Mouse (Mus musculus): Measurements from ENCODE around the gene Enpp1. TPM values are rescaled to one million over a fixed set of nuclear protein-coding genes. Genes with fewer than 3 reads are reported as not detected.

The Enpp1 gene
- total RNA-seq, 2 experiments from 2014 or later: 3.7 to 4.9 TPM

GRCm38 (mm10) chr10:24645169-24645568 is 66.8 kb downstream of the Enpp1 start:
- intact Hi-C loops (cut with DNase I): no loop called here
- TF ChIP-seq CTCF (IDR thresholded peaks at IDR 0.05): no peak
- Histone ChIP-seq H3K27ac (no peak overlapping the region), H3K4me3 (no peak overlapping the region)
- DNase-seq (ENCODE audit: extremely low spot score in 1 of 2, low spot score in 2 of 2): no peak

- Histone ChIP-seq H3K27ac (no peak overlapping the region), H3K4me3 (no peak overlapping the region)
- DNase-seq (ENCODE audit: extremely low spot score in 1 of 2, low spot score in 2 of 2): no peak
- intact Hi-C loops (cut with DNase I): no loop called here
- no peak for TF ChIP-seq CTCF (IDR thresholded peaks at IDR 0.05)
Observed at GRCm38 (mm10) chr10:24642796-24643580, 69.0 kb downstream of the Enpp1 start.

GRCm38 (mm10) chr10:24641416-24642140 is 70.4 kb downstream of the Enpp1 start:
- Histone ChIP-seq H3K27ac (no peak overlapping the region), H3K4me3 (no peak overlapping the region)
- no peak for DNase-seq (ENCODE audit: extremely low spot score in 1 of 2, low spot score in 2 of 2)
- intact Hi-C loops (cut with DNase I): no loop called here
- TF ChIP-seq CTCF (IDR thresholded peaks at IDR 0.05): no peak

GRCm38 (mm10) chr10:24640186-24640875 is 71.6 kb downstream of the Enpp1 start:
- no peak for DNase-seq (ENCODE audit: extremely low spot score in 1 of 2, low spot score in 2 of 2)
- Histone ChIP-seq H3K4me3 (no peak overlapping the region), H3K27ac (no peak overlapping the region)
- TF ChIP-seq CTCF (IDR thresholded peaks at IDR 0.05): no peak
- intact Hi-C loops (cut with DNase I): no loop called here

- no peak for TF ChIP-seq CTCF (IDR thresholded peaks at IDR 0.05)
- H3K4me3 ChIP-seq: no peak overlapping the region
- H3K27ac ChIP-seq: no peak overlapping the region
- intact Hi-C loops (cut with DNase I): no loop called here
- no peak for DNase-seq (ENCODE audit: extremely low spot score in 1 of 2, low spot score in 2 of 2)
Observed at GRCm38 (mm10) chr10:24639596-24639995, 72.4 kb downstream of the Enpp1 start.

- intact Hi-C loops (cut with DNase I): no loop called here
- DNase-seq (ENCODE audit: extremely low spot score in 1 of 2, low spot score in 2 of 2): no peak
- TF ChIP-seq CTCF (IDR thresholded peaks at IDR 0.05): no peak
- H3K4me3 ChIP-seq: no peak overlapping the region
- H3K27ac ChIP-seq: no peak overlapping the region
Observed at GRCm38 (mm10) chr10:24638306-24639070, 73.5 kb downstream of the Enpp1 start.

GRCm38 (mm10) chr10:24636986-24637385 is 75.0 kb downstream of the Enpp1 start:
- Histone ChIP-seq H3K4me3 (no peak overlapping the region), H3K27ac (no peak overlapping the region)
- intact Hi-C loops (cut with DNase I): no loop called here
- TF ChIP-seq CTCF (IDR thresholded peaks at IDR 0.05): no peak
- no peak for DNase-seq (ENCODE audit: extremely low spot score in 1 of 2, low spot score in 2 of 2)

- no peak for TF ChIP-seq CTCF (IDR thresholded peaks at IDR 0.05)
- Histone ChIP-seq H3K27ac (no peak overlapping the region), H3K4me3 (no peak overlapping the region)
- no peak for DNase-seq (ENCODE audit: extremely low spot score in 1 of 2, low spot score in 2 of 2)
- intact Hi-C loops (cut with DNase I): no loop called here
Observed at GRCm38 (mm10) chr10:24635884-24636283, 76.1 kb downstream of the Enpp1 start.

- TF ChIP-seq CTCF (IDR thresholded peaks at IDR 0.05): no peak
- intact Hi-C loops (cut with DNase I): no loop called here
- H3K4me3 ChIP-seq: no peak overlapping the region
- H3K27ac ChIP-seq: no peak overlapping the region
- DNase-seq (ENCODE audit: extremely low spot score in 1 of 2, low spot score in 2 of 2): no peak
Observed at GRCm38 (mm10) chr10:24635331-24635815, 76.6 kb downstream of the Enpp1 start.

GRCm38 (mm10) chr10:24634288-24634687 is 77.7 kb downstream of the Enpp1 start:
- no peak for TF ChIP-seq CTCF (IDR thresholded peaks at IDR 0.05)
- intact Hi-C loops (cut with DNase I): no loop called here
- Histone ChIP-seq H3K4me3 (no peak overlapping the region), H3K27ac (no peak overlapping the region)
- DNase-seq (ENCODE audit: extremely low spot score in 1 of 2, low spot score in 2 of 2): no peak

GRCm38 (mm10) chr10:24631122-24631521 is 80.8 kb downstream of the Enpp1 start:
- H3K4me3 ChIP-seq: no peak overlapping the region
- no peak for TF ChIP-seq CTCF (IDR thresholded peaks at IDR 0.05)

More at GRCm38 (mm10) chr10:24631122-24631521, 80.8 kb downstream of the Enpp1 start:
- no peak overlapping the region for H3K27ac ChIP-seq
- intact Hi-C loops (cut with DNase I): loop anchor here (2.0 kb wide), 1 partner anchor 160 kb away; no protein-coding TSS in a partner anchor
- no peak for DNase-seq (ENCODE audit: extremely low spot score in 1 of 2, low spot score in 2 of 2)
